Mouse (Mus musculus) liver, postnatal 0 days (tissue): ENCODE results near the gene S100a2. TPM values are rescaled to one million over a fixed set of nuclear protein-coding genes. Genes with fewer than 3 reads are reported as not detected.

Experiments
- ATAC-seq: fragments of 200-750 bp; cut with Nextera tagmentation; 2 replicates; pipeline ENCODE4 v1.8.0; 2017; ENCODE audit warnings: mild to moderate bottlenecking, moderate library complexity
- DNase-seq: peaks from one replicate; pipeline ENCODE4 v3.0.0-alpha.2; 2016
- H3K27ac ChIP-seq: fragments of 300-500 bp; sonication (generic); 2 replicates; pipeline ENCODE4 v1.5.1; 2014; ENCODE audit warnings: antibody characterized with exemption, moderate library complexity, mild to moderate bottlenecking, low read depth
- H3K27me3 ChIP-seq: fragments of 300-500 bp; sonication (generic); 2 replicates; pipeline ENCODE4 v1.6.1; 2014; ENCODE audit warnings: low read length, control low read depth, mixed read lengths; ENCODE audit not compliant: insufficient read depth
- H3K36me3 ChIP-seq: fragments of 300-500 bp; sonication (generic); replicated peaks from 2 replicates; pipeline ENCODE4 v1.6.1; 2014; ENCODE audit warnings: mild to moderate bottlenecking, control low read depth, low read length, moderate library complexity, mixed read lengths; ENCODE audit not compliant: insufficient read depth
- H3K4me1 ChIP-seq: fragments of 300-500 bp; sonication (generic); 2 replicates; pipeline ENCODE4 v1.6.1; 2014; ENCODE audit warnings: antibody characterized with exemption, mild to moderate bottlenecking, control low read depth; ENCODE audit not compliant: insufficient read depth
- H3K4me2 ChIP-seq: fragments of 300-500 bp; sonication (generic); 2 replicates; pipeline ENCODE4 v1.6.1; 2014; ENCODE audit warnings: low read depth, mild to moderate bottlenecking, low read length, moderate library complexity, mixed read lengths
- H3K4me3 ChIP-seq: fragments of 300-500 bp; sonication (generic); 2 replicates; pipeline ENCODE4 v1.5.1; 2014; ENCODE audit warnings: low read depth, low read length
- H3K9ac ChIP-seq: fragments of 300-500 bp; sonication (generic); replicated peaks from 2 replicates; pipeline ENCODE4 v1.6.1; 2014; ENCODE audit warnings: mild to moderate bottlenecking, moderate library complexity
- H3K9me3 ChIP-seq: fragments of 300-500 bp; sonication (generic); 2 replicates; pipeline ENCODE4 v1.6.1; 2016; ENCODE audit warnings: mild to moderate bottlenecking, control low read depth, low read length, mixed read lengths
- CTCF ChIP-seq: sonication (generic); IDR thresholded peaks from 2 replicates; pipeline ENCODE4 v1.5.1; 2016; ENCODE audit warnings: antibody characterized with exemption, low read depth
- EP300 ChIP-seq: IDR thresholded peaks from 2 replicates; pipeline ENCODE4 v1.6.1; 2016; ENCODE audit warnings: antibody characterized with exemption, low read depth, mild to moderate bottlenecking
- whole genome bisulfite sequencing: fragments of 180-500 bp; shearing (Covaris S2); extraction: QIAGEN DNeasy Blood & Tissue Kit; methylation state at CpG from one replicate; pipeline ENCODE4 v1.1.7; 2014; ENCODE audit not compliant: insufficient replicate concordance; 5-methylcytosine and 5-hydroxymethylcytosine counted together
- polyA plus RNA-seq: library from polyadenylated mRNA; unstranded; fragments of >200 nt; fragmentation: Nextera tagmentation; extraction: Ambion mirVana; gene quantifications from 2 replicates; pipeline ENCODE4 v1.2.1, GENCODE M21; 2015

Gene S100a2
- polyA plus RNA-seq, 1 experiment from 2014 or later = not detected

DNA sequence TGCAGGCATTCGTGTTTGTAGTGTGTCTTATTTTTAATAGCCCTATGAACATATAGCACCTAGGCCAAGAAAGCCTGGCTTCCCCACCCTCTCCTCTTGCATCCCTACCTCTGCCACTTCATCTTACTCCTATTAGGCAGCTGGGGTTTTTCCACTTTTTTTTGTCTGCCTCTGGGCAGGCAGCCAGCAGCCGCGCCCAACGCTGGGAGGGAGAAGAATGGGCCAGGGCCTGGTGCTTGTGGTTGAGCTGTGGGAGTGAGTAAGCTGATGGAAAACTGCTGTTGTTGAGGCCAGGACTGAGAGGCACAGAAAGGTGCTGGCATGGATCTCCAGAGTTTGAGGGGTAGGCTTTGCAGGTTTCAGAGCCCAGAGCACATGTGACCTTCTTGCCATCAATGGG is 14.4 kb downstream of the S100a2 start:
- ATAC-seq (no peak), DNase-seq (no peak)
- Histone ChIP-seq H3K9ac (no peak overlapping the region), H3K4me1 (no peaks in the 10 kb centered on the region), H3K4me3 (no peak overlapping the region), H3K27ac (no peak overlapping the region), H3K36me3 (no peaks in the 10 kb centered on the region), H3K4me2 (no peak overlapping the region), H3K27me3 (no peaks in the 10 kb centered on the region), H3K9me3 (no peaks in the 10 kb centered on the region)
- 84% methylated on average over 4 of the region's 4 CpGs for WGBS
- no peak for TF ChIP-seq CTCF

DNA sequence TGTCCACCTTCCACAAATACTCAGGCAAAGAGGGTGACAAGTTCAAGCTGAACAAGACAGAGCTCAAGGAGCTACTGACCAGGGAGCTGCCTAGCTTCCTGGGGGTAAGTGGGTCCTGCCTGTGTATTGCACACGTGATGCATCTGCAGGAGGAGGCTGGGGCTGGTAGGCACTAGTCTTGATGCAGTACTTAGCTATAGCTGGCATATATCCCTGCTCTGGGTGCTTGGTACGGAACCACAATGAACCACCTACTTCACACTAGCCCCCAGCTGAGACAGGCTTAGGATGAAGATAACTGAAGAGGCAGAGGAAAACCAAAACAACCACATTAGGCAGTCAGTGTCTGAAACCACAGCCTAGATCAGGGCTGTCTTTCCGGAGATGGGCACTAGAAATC is 15.0 kb downstream of the S100a2 start:
- DNase-seq (no peak), ATAC-seq (no peak)
- TF ChIP-seq CTCF (no peak), EP300 (no peak)
- WGBS = 35% methylated on average over 3 of the region's 3 CpGs
- no peak overlapping the region for H3K27ac ChIP-seq
- H3K36me3 ChIP-seq = no peaks in the 10 kb centered on the region
- H3K4me3 ChIP-seq = no peak overlapping the region
- no peaks in the 10 kb centered on the region for H3K27me3 ChIP-seq
- no peak overlapping the region for H3K4me2 ChIP-seq
- no peaks in the 10 kb centered on the region for H3K9me3 ChIP-seq
- no peak overlapping the region for H3K9ac ChIP-seq
- H3K4me1 ChIP-seq = no peaks in the 10 kb centered on the region

GRCm38 (mm10) chr3:90605736-90606135 is 15.7 kb downstream of the S100a2 start:
- ATAC-seq (no peak), DNase-seq (no peak)
- no peak overlapping the region for H3K4me3 ChIP-seq
- H3K4me1 ChIP-seq = no peaks in the 10 kb centered on the region
- no peak overlapping the region for H3K27ac ChIP-seq
- H3K27me3 ChIP-seq = no peaks in the 10 kb centered on the region
- 68% methylated on average over 2 of the region's 2 CpGs for WGBS
- no peak overlapping the region for H3K4me2 ChIP-seq
- TF ChIP-seq CTCF = no peak
- TF ChIP-seq EP300 = no peak
- no peaks in the 10 kb centered on the region for H3K36me3 ChIP-seq
- H3K9ac ChIP-seq = no peak overlapping the region
- H3K9me3 ChIP-seq = no peaks in the 10 kb centered on the region

DNA sequence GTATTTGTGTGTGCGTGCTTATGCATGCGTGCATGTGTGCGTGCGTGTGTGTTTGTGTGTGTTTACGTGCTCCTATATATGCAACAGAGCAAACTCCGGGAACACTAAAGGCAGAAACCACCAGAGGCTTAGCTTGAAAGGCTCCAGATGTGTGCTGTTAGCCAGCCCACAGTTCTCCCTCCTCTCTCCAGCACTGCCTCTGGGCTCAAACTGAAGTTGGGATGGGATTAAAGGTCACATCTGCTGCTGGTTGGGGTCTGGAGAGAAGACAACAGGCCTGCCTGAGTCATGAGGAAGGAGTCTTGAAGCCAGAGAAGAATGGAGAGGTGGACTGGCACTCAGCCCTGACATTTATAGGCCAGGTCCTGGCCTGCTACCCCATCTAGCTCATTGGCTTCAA is 16.1 kb downstream of the S100a2 start:
- no peak for ATAC-seq
- no peak overlapping the region for H3K4me3 ChIP-seq
- H3K4me2 ChIP-seq = no peak overlapping the region
- TF ChIP-seq EP300 = no peak
- no peaks in the 10 kb centered on the region for H3K27me3 ChIP-seq
- no peak overlapping the region for H3K9ac ChIP-seq
- no peaks in the 10 kb centered on the region for H3K9me3 ChIP-seq
- 79% methylated on average over 6 of the region's 6 CpGs for WGBS
- no peaks in the 10 kb centered on the region for H3K4me1 ChIP-seq
- H3K27ac ChIP-seq = no peak overlapping the region
- no peaks in the 10 kb centered on the region for H3K36me3 ChIP-seq
- no peak for DNase-seq

GRCm38 (mm10) chr3:90607361-90607760 is 17.3 kb downstream of the S100a2 start:
- 66% methylated on average over 3 of the region's 3 CpGs for WGBS
- Histone ChIP-seq H3K27me3 (no peaks in the 10 kb centered on the region), H3K9me3 (no peaks in the 10 kb centered on the region), H3K9ac (no peak overlapping the region), H3K36me3 (no peaks in the 10 kb centered on the region), H3K4me2 (no peak overlapping the region), H3K4me3 (no peak overlapping the region), H3K4me1 (no peaks in the 10 kb centered on the region), H3K27ac (no peak overlapping the region)
- TF ChIP-seq CTCF (no peak), EP300 (no peak)
- ATAC-seq = no peak
- no peak for DNase-seq

DNA sequence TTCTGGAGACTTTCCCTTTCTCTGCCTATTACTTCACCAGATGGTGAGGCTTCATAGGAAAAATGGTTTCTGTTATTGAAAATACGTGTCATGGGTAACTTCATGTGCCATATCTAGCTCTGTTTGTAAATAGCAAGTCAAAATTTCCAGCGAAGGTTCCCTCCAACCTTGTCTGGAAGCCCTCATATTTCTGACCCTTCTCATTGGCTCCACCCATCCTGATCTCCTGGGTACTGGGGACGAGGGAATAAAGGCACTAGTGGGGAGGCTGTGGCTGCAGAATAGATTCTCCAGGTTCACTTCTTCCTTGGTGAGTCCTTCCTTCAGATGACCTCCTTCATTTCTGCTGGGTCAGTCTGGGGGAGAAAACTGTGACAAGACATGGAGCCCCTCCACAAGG is 18.2 kb downstream of the S100a2 start, which contains the start of gene S100a5:
TSS of gene S100a5 (plus strand) at position 301 of the 400 bp plus-strand sequence.
- no peak for ATAC-seq
- Histone ChIP-seq H3K36me3 (no peaks in the 10 kb centered on the region), H3K9ac (no peak within 1 kb of the TSS)

GRCm38 (mm10) chr3:90609102-90609501 is 19.1 kb downstream of the S100a2 start:
- no peak for ATAC-seq
- Histone ChIP-seq H3K9me3 (no peaks in the 10 kb centered on the region), H3K36me3 (no peaks in the 10 kb centered on the region), H3K27me3 (no peaks in the 10 kb centered on the region), H3K9ac (no peak overlapping the region), H3K4me2 (no peak overlapping the region), H3K27ac (no peak overlapping the region), H3K4me1 (peaks cover 4% of the 10 kb centered on the region; the same call in 1 of the 2 replicates), H3K4me3 (no peak overlapping the region)
- TF ChIP-seq EP300 = no peak
- TF ChIP-seq CTCF = no peak
- DNase-seq = no peak

More for the DNA sequence above, 18.2 kb downstream of the S100a2 start, which contains the start of gene S100a5:
- H3K4me3 ChIP-seq = no peak within 1 kb of the TSS
- H3K9me3 ChIP-seq = no peaks in the 10 kb centered on the region
- H3K27me3 ChIP-seq = no peaks in the 10 kb centered on the region
- no peak for DNase-seq
- H3K27ac ChIP-seq = no peak within 1 kb of the TSS
- 49% methylated on average over 3 of the region's 3 CpGs for WGBS
- no peak within 1 kb of the TSS for H3K4me2 ChIP-seq
- TF ChIP-seq CTCF (no peak), EP300 (no peak)
- H3K4me1 ChIP-seq = peaks cover 4% of the 10 kb centered on the region; the same call in 1 of the 2 replicates
